Mouse (Mus musculus) skeletal muscle tissue, adult 2 months (tissue): ENCODE data around the gene Akr1c12.
"Not testable (repeated sequence)": the region's sequence is repeated elsewhere in the genome, so short reads cannot be mapped to it uniquely, and the experiment has no call there.

ENCODE experiments used
- DNase-seq: peaks from one replicate; pipeline ENCODE4 v3.0.0-alpha.2; 2012; ENCODE audit warnings: low read depth, low spot score

Akr1c12 gene

GRCm38 (mm10) chr13:4279284-4279683 lies at the start of gene Akr1c12:
Gene Akr1c12 (minus strand): TSS chr13:4279433.
- no peak for DNase-seq

GRCm38 (mm10) chr13:4318773-4319172 lies 39.5 kb upstream of the Akr1c12 start:
- DNase-seq = no peak

- DNase-seq = no peak
Observed at GRCm38 (mm10) chr13:4313907-4314306, 34.7 kb upstream of the Akr1c12 start.

GRCm38 (mm10) chr13:4304861-4305565 lies 25.8 kb upstream of the Akr1c12 start:
- no peak for DNase-seq

- no peak for DNase-seq
Observed at GRCm38 (mm10) chr13:4296991-4297390, 17.8 kb upstream of the Akr1c12 start.

GRCm38 (mm10) chr13:4281471-4282412 lies 2.5 kb upstream of the Akr1c12 start:
- DNase-seq = no peak

- no peak for DNase-seq
Observed at GRCm38 (mm10) chr13:4277526-4277925, 1.7 kb downstream of the Akr1c12 start.

GRCm38 (mm10) chr13:4270860-4271259 lies 8.4 kb downstream of the Akr1c12 start:
- DNase-seq = no peak

GRCm38 (mm10) chr13:4265455-4265854 lies 13.8 kb downstream of the Akr1c12 start:
- not testable (repeated sequence) for DNase-seq

- no peak for DNase-seq
Observed at GRCm38 (mm10) chr13:4265047-4265446, 14.2 kb downstream of the Akr1c12 start.

- no peak for DNase-seq
Observed at GRCm38 (mm10) chr13:4264612-4265011, 14.6 kb downstream of the Akr1c12 start.

GRCm38 (mm10) chr13:4257349-4257748 lies 21.9 kb downstream of the Akr1c12 start:
- DNase-seq = no peak

GRCm38 (mm10) chr13:4256894-4257293 lies 22.3 kb downstream of the Akr1c12 start:
- not testable (repeated sequence) for DNase-seq

GRCm38 (mm10) chr13:4249347-4249746 lies 29.9 kb downstream of the Akr1c12 start:
- DNase-seq = no peak

GRCm38 (mm10) chr13:4244861-4245559 lies 34.2 kb downstream of the Akr1c12 start:
- DNase-seq = no peak

GRCm38 (mm10) chr13:4233536-4234172 lies 45.6 kb downstream of the Akr1c12 start:
- DNase-seq = no peak

GRCm38 (mm10) chr13:4233135-4233534 lies 46.1 kb downstream of the Akr1c12 start:
- DNase-seq = no peak

GRCm38 (mm10) chr13:4230841-4231623 lies 48.2 kb downstream of the Akr1c12 start:
- no peak for DNase-seq

GRCm38 (mm10) chr13:4228441-4228840 lies 50.8 kb downstream of the Akr1c12 start, which contains the start of gene Akr1c19:
Gene Akr1c19 (plus strand): TSS chr13:4228700.
- no peak for DNase-seq
